Mouse (Mus musculus): ENCODE data around the gene Oas1d.
"Not testable (repeated sequence)": the region's sequence is repeated elsewhere in the genome, so short reads cannot be mapped to it uniquely, and the experiment has no call there.

Oas1d gene

GRCm38 (mm10) chr5:120914204-120914603 lies at the start of gene Oas1d:
Oas1d (plus strand) TSS chr5:120914536.
- not testable (repeated sequence) for DNase-seq (ENCODE audit: extremely low read depth, low read depth, low spot score)

GRCm38 (mm10) chr5:120865336-120865860 lies 48.9 kb upstream of the Oas1d start:
- no peak for DNase-seq (ENCODE audit: extremely low read depth, low read depth, low spot score)

- DNase-seq (ENCODE audit: extremely low read depth, low read depth, low spot score), result no peak
These were observed 44.8 kb upstream of the Oas1d start for GRCm38 (mm10) chr5:120869436-120870015.

GRCm38 (mm10) chr5:120870081-120870480 lies 44.3 kb upstream of the Oas1d start:
- DNase-seq (ENCODE audit: extremely low read depth, low read depth, low spot score), result no peak

- no peak for DNase-seq (ENCODE audit: extremely low read depth, low read depth, low spot score)
These were observed 43.6 kb upstream of the Oas1d start for GRCm38 (mm10) chr5:120870782-120871181.

GRCm38 (mm10) chr5:120871469-120871868 lies 42.9 kb upstream of the Oas1d start:
- DNase-seq (ENCODE audit: extremely low read depth, low read depth, low spot score), result no peak

GRCm38 (mm10) chr5:120876839-120877238 lies 37.5 kb upstream of the Oas1d start:
- DNase-seq (ENCODE audit: extremely low read depth, low read depth, low spot score), result not testable (repeated sequence)

- not testable (repeated sequence) for DNase-seq (ENCODE audit: extremely low read depth, low read depth, low spot score)
These were observed 36.9 kb upstream of the Oas1d start for GRCm38 (mm10) chr5:120877407-120877806.

GRCm38 (mm10) chr5:120878803-120879202 lies 35.5 kb upstream of the Oas1d start:
- DNase-seq (ENCODE audit: extremely low read depth, low read depth, low spot score), result not testable (repeated sequence)

GRCm38 (mm10) chr5:120881681-120882080 lies 32.7 kb upstream of the Oas1d start:
- DNase-seq (ENCODE audit: extremely low read depth, low read depth, low spot score), result not testable (repeated sequence)

GRCm38 (mm10) chr5:120887413-120887812 lies 26.9 kb upstream of the Oas1d start, which contains the start of gene Oas1g:
Oas1g (minus strand) TSS chr5:120887613.
- DNase-seq (ENCODE audit: extremely low read depth, low read depth, low spot score), result not testable (repeated sequence)

- no peak for DNase-seq (ENCODE audit: extremely low read depth, low read depth, low spot score)
These were observed 26.5 kb upstream of the Oas1d start for GRCm38 (mm10) chr5:120887831-120888230.

GRCm38 (mm10) chr5:120888294-120888815 lies 26.0 kb upstream of the Oas1d start:
- not testable (repeated sequence) for DNase-seq (ENCODE audit: extremely low read depth, low read depth, low spot score)

- DNase-seq (ENCODE audit: extremely low read depth, low read depth, low spot score), result no peak
These were observed 24.3 kb upstream of the Oas1d start for GRCm38 (mm10) chr5:120890026-120890425.

GRCm38 (mm10) chr5:120890991-120891390 lies 23.3 kb upstream of the Oas1d start:
- DNase-seq (ENCODE audit: extremely low read depth, low read depth, low spot score), result no peak

- not testable (repeated sequence) for DNase-seq (ENCODE audit: extremely low read depth, low read depth, low spot score)
These were observed 22.6 kb upstream of the Oas1d start for GRCm38 (mm10) chr5:120891566-120892242.

GRCm38 (mm10) chr5:120892243-120892660 lies 22.1 kb upstream of the Oas1d start:
- no peak for DNase-seq (ENCODE audit: extremely low read depth, low read depth, low spot score)

- not testable (repeated sequence) for DNase-seq (ENCODE audit: extremely low read depth, low read depth, low spot score)
These were observed 20.5 kb upstream of the Oas1d start for GRCm38 (mm10) chr5:120893866-120894265.

- not testable (repeated sequence) for DNase-seq (ENCODE audit: extremely low read depth, low read depth, low spot score)
These were observed 19.6 kb upstream of the Oas1d start for GRCm38 (mm10) chr5:120894692-120895091.

GRCm38 (mm10) chr5:120895231-120895900 lies 19.0 kb upstream of the Oas1d start:
- no peak for DNase-seq (ENCODE audit: extremely low read depth, low read depth, low spot score)

- no peak for DNase-seq (ENCODE audit: extremely low read depth, low read depth, low spot score)
These were observed 16.0 kb upstream of the Oas1d start for GRCm38 (mm10) chr5:120898307-120898706.
